22 mouse cellular contexts compared by ENCODE assay signal in genomic region chr1:64518480-64518879, GRCm38 (mm10).
"Had no signal": no experiment of that assay in that cellular context is flagged by ENCODE, and none has a peak within 500 bp of the region (broad histone marks: within the 10 kb centered on the region; RNA-seq: fewer than 3 reads in every experiment).

No protein-coding gene starts in this region.

- DNase-seq: cerebellum, adult 2 months; cerebellum, adult 8-10 months; cerebellum, adult 9-10 months; cerebellum, adult 9-11 months; cerebellum, postnatal 10 days; cerebellum, postnatal 14 days; cerebellum, postnatal 25 days; cerebellum, postnatal 36 days; embryo, embryonic 11 days; forebrain, postnatal 0 days; gastrocnemius, adult 2 months; gastrocnemius, postnatal 10 days; gastrocnemius, postnatal 14 days; gastrocnemius, postnatal 25 days; gastrocnemius, postnatal 36 days; heart, adult 11 months; heart, adult 18-20 months; heart, adult 2 months had no signal

- ATAC-seq: forebrain, embryonic 13.5 days; forebrain, embryonic 14.5 days; forebrain, embryonic 15.5 days; forebrain, embryonic 16.5 days; forebrain, postnatal 0 days had no signal
